Mouse (Mus musculus) spleen, postnatal 36 days (tissue): ENCODE measurements around the gene Barhl1.

Experiments
- DNase-seq, 2 experiments: peaks; one replicate each; pipeline ENCODE4 v3.0.0; 2022; ENCODE audit warnings: low spot score in 2 of 2, mixed read lengths in 1 of 2

Gene Barhl1

GRCm38 (mm10) chr2:28911331-28912038 lies 5.0 kb downstream of the Barhl1 start:
- DNase-seq: no peak

- DNase-seq: no peak
Measured at GRCm38 (mm10) chr2:28910877-28911276, 5.6 kb downstream of the Barhl1 start.

- DNase-seq: no peak
Measured at GRCm38 (mm10) chr2:28909818-28910710, 6.4 kb downstream of the Barhl1 start.

GRCm38 (mm10) chr2:28909186-28909817 lies 7.2 kb downstream of the Barhl1 start:
- no peak for DNase-seq

GRCm38 (mm10) chr2:28908389-28909153 lies 7.9 kb downstream of the Barhl1 start:
- no peak for DNase-seq

GRCm38 (mm10) chr2:28907691-28908388 lies 8.6 kb downstream of the Barhl1 start:
- DNase-seq: no peak

GRCm38 (mm10) chr2:28905561-28905960 lies 10.9 kb downstream of the Barhl1 start:
- DNase-seq: no peak

GRCm38 (mm10) chr2:28904786-28905185 lies 11.7 kb downstream of the Barhl1 start:
- DNase-seq: no peak

- DNase-seq: no peak
Measured at GRCm38 (mm10) chr2:28903871-28904270, 12.6 kb downstream of the Barhl1 start.

GRCm38 (mm10) chr2:28902291-28902690 lies 14.2 kb downstream of the Barhl1 start:
- no peak for DNase-seq

GRCm38 (mm10) chr2:28897340-28897899 lies 19.0 kb downstream of the Barhl1 start:
- DNase-seq: no peak

GRCm38 (mm10) chr2:28895876-28896275 lies 20.6 kb downstream of the Barhl1 start:
- DNase-seq: no peak

- no peak for DNase-seq
Measured at GRCm38 (mm10) chr2:28893526-28893925, 22.9 kb downstream of the Barhl1 start.

- DNase-seq: no peak
Measured at GRCm38 (mm10) chr2:28892796-28893195, 23.7 kb downstream of the Barhl1 start.

GRCm38 (mm10) chr2:28884914-28885313 lies 31.6 kb downstream of the Barhl1 start:
- DNase-seq: no peak

GRCm38 (mm10) chr2:28882826-28883485 lies 33.5 kb downstream of the Barhl1 start:
- no peak for DNase-seq

GRCm38 (mm10) chr2:28882047-28882446 lies 34.4 kb downstream of the Barhl1 start:
- DNase-seq: no peak

GRCm38 (mm10) chr2:28881275-28881674 lies 35.2 kb downstream of the Barhl1 start:
- no peak for DNase-seq

GRCm38 (mm10) chr2:28875554-28875953 lies 40.9 kb downstream of the Barhl1 start:
- no peak for DNase-seq

- no peak for DNase-seq
Measured at GRCm38 (mm10) chr2:28867495-28867894, 49.0 kb downstream of the Barhl1 start.
